Mouse (Mus musculus) T-helper 1 cell (primary cell): Measurements from ENCODE around the gene H2-DMb2.

Experiments
- in situ Hi-C: fragments of 300-600 bp; cut with MboI, MseI; formaldehyde crosslinking; loops from one replicate; pipeline ENCODE4 v1.15.1; 2025; ENCODE audit warnings: high pct_unique_total_duplicates

H2-DMb2 gene

GRCm38 (mm10) chr17:34143033-34143432 is at the start of gene H2-DMb2:
TSS of gene H2-DMb2 (plus strand) at chr17:34143307.
- in situ Hi-C loops, result no loop called here

- in situ Hi-C loops, result no loop called here
Measured at GRCm38 (mm10) chr17:34094283-34095035, 48.6 kb upstream of the H2-DMb2 start.

GRCm38 (mm10) chr17:34096497-34097010 is 46.6 kb upstream of the H2-DMb2 start:
- in situ Hi-C loops, result no loop called here

GRCm38 (mm10) chr17:34097272-34097671 is 45.8 kb upstream of the H2-DMb2 start:
- in situ Hi-C loops, result no loop called here

GRCm38 (mm10) chr17:34098709-34099479 is 44.2 kb upstream of the H2-DMb2 start:
- in situ Hi-C loops, result no loop called here

GRCm38 (mm10) chr17:34099531-34099930 is 43.6 kb upstream of the H2-DMb2 start:
- in situ Hi-C loops, result no loop called here

GRCm38 (mm10) chr17:34101185-34101584 is 41.9 kb upstream of the H2-DMb2 start:
- in situ Hi-C loops, result no loop called here

GRCm38 (mm10) chr17:34101604-34102032 is 41.5 kb upstream of the H2-DMb2 start:
- in situ Hi-C loops, result no loop called here

- in situ Hi-C loops, result no loop called here
Measured at GRCm38 (mm10) chr17:34102831-34103230, 40.3 kb upstream of the H2-DMb2 start.

GRCm38 (mm10) chr17:34104804-34105203 is 38.3 kb upstream of the H2-DMb2 start:
- in situ Hi-C loops, result no loop called here

GRCm38 (mm10) chr17:34106555-34106954 is 36.6 kb upstream of the H2-DMb2 start:
- in situ Hi-C loops, result no loop called here

GRCm38 (mm10) chr17:34107109-34107867 is 35.8 kb upstream of the H2-DMb2 start:
- in situ Hi-C loops, result no loop called here

GRCm38 (mm10) chr17:34108460-34108859 is 34.6 kb upstream of the H2-DMb2 start:
- in situ Hi-C loops, result no loop called here

- in situ Hi-C loops, result no loop called here
Measured at GRCm38 (mm10) chr17:34109038-34109805, 33.9 kb upstream of the H2-DMb2 start.

- in situ Hi-C loops, result no loop called here
Measured at GRCm38 (mm10) chr17:34109806-34110195, 33.3 kb upstream of the H2-DMb2 start.

GRCm38 (mm10) chr17:34110309-34110708 is 32.8 kb upstream of the H2-DMb2 start:
- in situ Hi-C loops, result no loop called here

GRCm38 (mm10) chr17:34114114-34114513 is 29.0 kb upstream of the H2-DMb2 start:
- in situ Hi-C loops, result no loop called here

- in situ Hi-C loops, result no loop called here
Measured at GRCm38 (mm10) chr17:34116736-34117370, 26.3 kb upstream of the H2-DMb2 start.

GRCm38 (mm10) chr17:34117421-34118112 is 25.5 kb upstream of the H2-DMb2 start:
- in situ Hi-C loops, result no loop called here
